Mouse (Mus musculus): Measurements from ENCODE around the gene Ankrd61. TPM values are rescaled to one million over a fixed set of nuclear protein-coding genes. Genes with fewer than 3 reads are reported as not detected.

Ankrd61 gene
- polyA plus RNA-seq, 1 experiment from 2014 or later = 0.39 TPM

GRCm38 (mm10) chr5:143916221-143916620, 18.7 kb upstream of the Ankrd61 start:
- 95% methylated on average over 9 of the region's 9 CpGs for WGBS
- TF ChIP-seq CTCF (IDR thresholded peaks at IDR 0.05; ENCODE audit: low read depth) = no peak

DNA sequence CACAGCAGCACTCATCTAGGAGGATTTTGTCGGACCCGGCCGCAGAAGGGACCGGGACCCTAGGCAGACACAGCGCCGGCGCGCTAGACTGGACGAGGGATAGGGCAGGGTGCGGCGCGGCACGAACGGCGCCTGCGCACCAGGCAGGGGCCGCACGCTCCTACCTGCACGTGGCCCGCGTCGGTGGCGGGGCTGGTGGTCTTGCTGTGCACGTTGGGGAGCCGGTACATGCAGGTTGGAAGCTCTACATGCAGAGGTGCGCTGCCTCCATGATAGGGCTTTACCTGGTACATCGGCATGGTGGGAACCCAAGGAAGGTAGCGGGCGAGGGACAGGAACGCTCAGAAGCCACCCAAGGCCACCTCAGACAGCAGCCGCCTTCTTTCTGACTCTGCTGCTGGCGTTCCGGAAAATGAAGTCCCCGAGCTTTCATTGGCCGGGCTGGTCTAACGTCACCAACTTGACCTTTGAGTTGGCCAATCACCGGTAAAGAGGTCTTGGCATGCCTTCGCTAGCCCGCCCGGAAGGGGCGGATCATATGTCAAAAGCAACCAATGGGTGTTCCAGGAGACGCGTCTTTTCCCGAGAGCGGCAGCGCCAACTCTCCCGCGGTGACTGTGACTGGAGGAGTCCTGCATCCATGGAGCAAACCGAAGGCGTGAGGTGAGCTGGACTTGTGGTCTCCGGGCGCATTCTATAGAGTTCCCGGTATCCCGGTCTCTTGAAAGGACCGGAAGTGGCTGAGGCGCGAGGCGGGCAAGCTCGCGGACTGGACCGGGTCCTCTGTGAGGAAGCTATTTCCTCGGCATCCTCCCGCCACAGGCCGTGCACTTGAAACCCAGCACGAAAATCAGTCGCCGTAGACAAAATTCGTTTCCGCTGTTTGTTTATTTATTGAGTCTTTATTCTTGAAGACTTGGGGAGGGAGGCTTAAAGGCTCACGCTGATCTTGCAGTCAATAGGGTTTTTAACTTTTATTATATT, 12.2 kb upstream of the Ankrd61 start, which contains the start of the genes Aimp2 and Pms2:
Aimp2 (minus strand) TSS at position 431 of the 984 bp plus-strand sequence.
Pms2 (plus strand) TSS at position 548 of the 984 bp plus-strand sequence.
- H3K4me2 ChIP-seq = peak within 1 kb of the TSS; percentile 85
- no peaks in the 10 kb centered on the region for H3K9me3 ChIP-seq (ENCODE audit: low read depth, low read length)
- H3K36me3 ChIP-seq (ENCODE audit: insufficient read depth) = peaks cover 35% of the 10 kb centered on the region
- DNase-seq (peak; percentile 99), ATAC-seq (ENCODE audit: insufficient read depth) (peak; percentile 99)
- 0 out of 2 replicates have a peak, but pooled peaks cover 7% of the 10 kb centered on the region for H3K4me1 ChIP-seq (ENCODE audit: insufficient read depth)
- peak within 1 kb of the TSS; percentile 73 for H3K4me3 ChIP-seq (ENCODE audit: low read depth, low read length)
- no peak for TF ChIP-seq CTCF (IDR thresholded peaks at IDR 0.05; ENCODE audit: low read depth)
- no peaks in the 10 kb centered on the region for H3K27me3 ChIP-seq (ENCODE audit: insufficient read depth, low read length)
- H3K9ac ChIP-seq = peak within 1 kb of the TSS; percentile 73
- WGBS = under 1% methylated on average over 70 of the region's 70 CpGs
- peak within 1 kb of the TSS; percentile 87 for H3K27ac ChIP-seq (ENCODE audit: low read depth)

More at GRCm38 (mm10) chr5:143916221-143916620, 18.7 kb upstream of the Ankrd61 start:
- H3K4me2 ChIP-seq = no peak overlapping the region
- DNase-seq (no peak), ATAC-seq (ENCODE audit: insufficient read depth) (no peak)
- H3K36me3 ChIP-seq (ENCODE audit: insufficient read depth) = peaks cover 59% of the 10 kb centered on the region
- H3K27ac ChIP-seq (ENCODE audit: low read depth) = no peak overlapping the region
- no peaks in the 10 kb centered on the region for H3K27me3 ChIP-seq (ENCODE audit: insufficient read depth, low read length)
- H3K4me1 ChIP-seq (ENCODE audit: insufficient read depth) = no peaks in the 10 kb centered on the region
- no peaks in the 10 kb centered on the region for H3K9me3 ChIP-seq (ENCODE audit: low read depth, low read length)
- no peak overlapping the region for H3K9ac ChIP-seq
- no peak overlapping the region for H3K4me3 ChIP-seq (ENCODE audit: low read depth, low read length)

DNA sequence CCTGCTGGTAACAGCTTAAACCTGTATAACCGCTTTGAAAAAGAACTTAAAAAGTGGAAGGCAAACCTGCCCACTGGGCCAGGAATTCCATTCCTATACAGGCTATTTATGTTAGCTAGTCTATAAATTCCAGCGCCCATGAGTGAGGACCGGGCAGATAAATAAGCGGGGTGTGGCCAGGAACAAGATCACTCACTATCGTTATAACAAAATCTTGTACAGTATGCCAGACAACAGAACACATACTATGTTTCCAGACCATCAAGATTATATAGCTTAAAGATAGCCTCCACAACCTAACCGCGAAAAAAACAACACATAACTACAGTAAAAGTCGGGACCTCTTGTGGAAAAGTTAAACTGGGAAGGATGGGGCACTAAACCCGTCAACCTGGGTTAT, 11.4 kb upstream of the Ankrd61 start:
- Histone ChIP-seq H3K27me3 (ENCODE audit: insufficient read depth, low read length) (no peaks in the 10 kb centered on the region), H3K36me3 (ENCODE audit: insufficient read depth) (peaks cover 38% of the 10 kb centered on the region), H3K9me3 (ENCODE audit: low read depth, low read length) (no peaks in the 10 kb centered on the region), H3K4me3 (ENCODE audit: low read depth, low read length) (peak overlapping the region; percentile 73), H3K27ac (ENCODE audit: low read depth) (peak overlapping the region; percentile 87), H3K4me1 (ENCODE audit: insufficient read depth) (0 out of 2 replicates have a peak, but pooled peaks cover 7% of the 10 kb centered on the region), H3K9ac (peak overlapping the region; percentile 73), H3K4me2 (peak overlapping the region; percentile 85)
- ATAC-seq (ENCODE audit: insufficient read depth) (no peak), DNase-seq (peak; percentile 20)
- TF ChIP-seq CTCF (IDR thresholded peaks at IDR 0.05; ENCODE audit: low read depth) = no peak
- WGBS = 2% methylated on average over 9 of the region's 9 CpGs

DNA sequence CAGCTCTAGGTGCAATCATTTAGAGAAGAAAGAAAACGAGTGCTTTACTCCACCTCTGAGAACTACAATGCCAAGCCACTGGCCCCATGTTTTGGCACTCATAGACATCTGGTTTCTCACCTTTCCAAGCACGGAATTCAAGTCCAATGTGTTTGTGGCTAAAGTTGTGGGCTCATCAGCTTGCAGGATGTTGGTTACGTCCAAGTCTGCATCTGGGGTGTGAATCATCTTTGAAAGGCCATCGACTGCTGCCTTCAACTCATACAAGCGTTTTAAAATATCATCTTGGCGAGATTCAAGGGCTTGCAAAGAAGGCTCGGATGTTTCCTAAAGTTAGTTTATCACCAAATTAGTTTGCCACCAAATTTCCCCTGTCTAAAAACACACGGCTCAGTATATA, 8.9 kb upstream of the Ankrd61 start:
- no peak for TF ChIP-seq CTCF (IDR thresholded peaks at IDR 0.05; ENCODE audit: low read depth)
- Histone ChIP-seq H3K36me3 (ENCODE audit: insufficient read depth) (peaks cover 56% of the 10 kb centered on the region), H3K27ac (ENCODE audit: low read depth) (no peak overlapping the region), H3K27me3 (ENCODE audit: insufficient read depth, low read length) (no peaks in the 10 kb centered on the region), H3K9me3 (ENCODE audit: low read depth, low read length) (no peaks in the 10 kb centered on the region), H3K9ac (no peak overlapping the region), H3K4me1 (ENCODE audit: insufficient read depth) (0 out of 2 replicates have a peak, but pooled peaks cover 7% of the 10 kb centered on the region), H3K4me2 (no peak overlapping the region), H3K4me3 (ENCODE audit: low read depth, low read length) (no peak overlapping the region)
- no peak for ATAC-seq (ENCODE audit: insufficient read depth)
- no peak for DNase-seq
- 83% methylated on average over 8 of the region's 8 CpGs for WGBS

DNA sequence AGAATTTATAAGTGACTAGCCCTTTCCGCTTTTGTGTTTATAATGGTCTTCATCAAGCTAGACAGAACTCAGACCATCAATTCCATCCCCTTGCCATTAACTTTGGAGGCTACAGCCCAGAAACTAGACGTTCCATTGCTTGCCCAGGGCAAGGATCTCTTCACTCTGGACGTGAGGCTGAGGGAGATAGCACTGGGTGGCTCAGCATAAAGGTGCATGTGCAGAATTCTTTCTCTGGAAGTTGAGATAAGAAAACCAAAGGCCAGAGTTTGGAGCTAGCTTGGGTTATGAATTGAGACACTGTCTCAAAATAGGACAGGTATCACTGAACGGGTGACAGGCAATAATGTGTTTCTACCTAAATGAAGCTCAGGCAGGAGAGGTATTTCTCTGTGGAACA, 6.3 kb upstream of the Ankrd61 start:
- ATAC-seq (ENCODE audit: insufficient read depth) = no peak
- 83% methylated on average over 4 of the region's 4 CpGs for WGBS
- 0 out of 2 replicates have a peak, but pooled peaks cover 3% of the 10 kb centered on the region for H3K4me1 ChIP-seq (ENCODE audit: insufficient read depth)
- H3K4me2 ChIP-seq = no peak overlapping the region
- H3K4me3 ChIP-seq (ENCODE audit: low read depth, low read length) = no peak overlapping the region
- TF ChIP-seq CTCF (IDR thresholded peaks at IDR 0.05; ENCODE audit: low read depth) = no peak
- no peak overlapping the region for H3K9ac ChIP-seq
- H3K27ac ChIP-seq (ENCODE audit: low read depth) = no peak overlapping the region
- H3K27me3 ChIP-seq (ENCODE audit: insufficient read depth, low read length) = no peaks in the 10 kb centered on the region
- no peaks in the 10 kb centered on the region for H3K9me3 ChIP-seq (ENCODE audit: low read depth, low read length)
- DNase-seq = no peak
- H3K36me3 ChIP-seq (ENCODE audit: insufficient read depth) = peaks cover 83% of the 10 kb centered on the region

DNA sequence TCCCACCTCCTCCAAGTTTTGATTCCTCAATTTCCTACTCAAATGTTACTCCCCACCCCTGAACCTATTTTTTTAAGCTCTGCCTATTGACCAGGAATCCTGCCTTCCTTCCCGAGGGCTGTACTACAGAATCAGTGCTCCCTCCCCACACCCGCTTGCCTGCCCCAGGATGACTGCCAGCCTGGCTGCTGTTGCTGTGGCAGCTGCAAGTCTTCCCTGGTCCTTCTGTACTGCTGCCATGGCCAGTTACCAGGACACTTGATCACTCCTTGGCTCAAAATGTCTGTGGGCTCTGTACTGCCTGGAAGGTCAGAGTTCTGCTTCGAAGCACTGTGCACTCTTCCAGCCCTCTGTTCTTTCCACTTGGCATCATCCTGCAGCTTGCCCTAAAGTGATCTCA, 4.6 kb upstream of the Ankrd61 start:
- no peak for TF ChIP-seq CTCF (IDR thresholded peaks at IDR 0.05; ENCODE audit: low read depth)
- WGBS = 76% methylated on average over 3 of the region's 3 CpGs
- Histone ChIP-seq H3K4me1 (ENCODE audit: insufficient read depth) (no peaks in the 10 kb centered on the region), H3K9me3 (ENCODE audit: low read depth, low read length) (no peaks in the 10 kb centered on the region), H3K4me3 (ENCODE audit: low read depth, low read length) (no peak overlapping the region), H3K4me2 (no peak overlapping the region), H3K9ac (no peak overlapping the region), H3K36me3 (ENCODE audit: insufficient read depth) (peaks cover 95% of the 10 kb centered on the region), H3K27me3 (ENCODE audit: insufficient read depth, low read length) (no peaks in the 10 kb centered on the region), H3K27ac (ENCODE audit: low read depth) (no peak overlapping the region)
- DNase-seq (no peak), ATAC-seq (ENCODE audit: insufficient read depth) (no peak)

- Histone ChIP-seq H3K4me1 (ENCODE audit: insufficient read depth) (no peaks in the 10 kb centered on the region), H3K9me3 (ENCODE audit: low read depth, low read length) (no peaks in the 10 kb centered on the region), H3K36me3 (ENCODE audit: insufficient read depth) (peaks cover 58% of the 10 kb centered on the region), H3K27ac (ENCODE audit: low read depth) (no peak overlapping the region), H3K4me3 (ENCODE audit: low read depth, low read length) (no peak overlapping the region), H3K4me2 (no peak overlapping the region), H3K9ac (no peak overlapping the region), H3K27me3 (ENCODE audit: insufficient read depth, low read length) (no peaks in the 10 kb centered on the region)
- DNase-seq (no peak), ATAC-seq (ENCODE audit: insufficient read depth) (no peak)
- TF ChIP-seq CTCF (IDR thresholded peaks at IDR 0.05; ENCODE audit: low read depth) = no peak
- 58% methylated on average over 5 of the region's 5 CpGs for WGBS
Observed at GRCm38 (mm10) chr5:143893396-143893795, 4.1 kb downstream of the Ankrd61 start.

All from lung, embryonic 14.5 days (tissue).